ENCODE assay signal across 8 mouse cellular contexts in the genomic region with DNA sequence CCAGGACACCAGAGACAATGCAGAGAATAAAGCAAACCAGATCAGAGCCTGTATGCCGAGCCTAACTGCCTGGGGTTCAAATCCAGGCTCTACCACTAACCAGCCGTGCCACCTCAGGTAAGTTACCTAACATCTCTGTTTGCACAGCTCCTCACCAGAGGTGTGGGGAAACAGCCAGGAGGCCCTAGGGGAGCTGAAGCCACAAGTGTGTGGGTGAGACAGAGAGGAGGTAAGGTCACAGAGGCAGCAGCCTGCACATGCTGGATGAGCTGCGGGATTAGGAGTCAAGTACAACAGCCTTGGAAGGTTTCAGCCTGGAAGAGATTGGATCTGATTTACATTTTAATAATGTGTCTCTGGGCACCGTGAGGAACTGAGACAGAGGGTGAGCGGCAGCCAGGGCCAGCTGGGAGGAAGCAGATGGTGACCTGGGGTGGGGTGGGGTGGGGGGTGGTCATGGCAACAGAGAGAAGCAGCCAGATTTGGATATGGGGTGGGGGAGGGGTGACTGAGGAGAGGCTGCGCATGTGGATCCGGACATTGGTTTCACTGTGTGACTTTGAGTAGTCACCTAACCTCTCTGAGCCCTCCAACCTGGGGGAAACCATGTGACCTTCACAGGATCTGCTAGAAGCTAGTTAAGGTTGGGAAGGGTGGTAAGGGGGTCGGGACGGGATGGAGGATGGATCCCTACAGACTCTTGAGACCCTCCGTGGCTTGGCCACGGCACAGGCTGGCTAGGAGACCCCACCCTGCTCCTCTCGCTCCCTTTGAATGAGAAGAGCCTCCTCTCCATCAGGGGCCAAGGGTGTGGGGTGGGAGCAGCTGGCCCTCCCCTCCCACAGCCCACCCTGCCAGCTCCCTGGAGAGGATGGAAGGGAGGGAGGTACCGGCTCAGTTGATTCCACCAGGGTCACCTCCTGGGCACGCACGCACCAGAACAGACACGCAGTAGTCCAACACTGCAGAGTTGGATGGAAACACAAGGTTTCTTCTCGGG. TPM values are rescaled to one million over a fixed set of nuclear protein-coding genes. Genes with fewer than 3 reads are reported as not detected.
DNase-seq lines count a peak whose midpoint lies in the region; ATAC-seq and TF ChIP-seq lines count a peak whose summit lies in the region.
"Had no signal": no experiment of that assay in that cellular context is flagged by ENCODE, and none has a peak within 500 bp of the region (broad histone marks: within the 10 kb centered on the region; RNA-seq: fewer than 3 reads in every experiment).

No protein-coding gene starts in this region.

- no peaks in the 10 kb centered on the region for H3K27me3 ChIP-seq in ES-Bruce4 (ENCODE audit: control insufficient read depth, insufficient read depth, low read length, poor library complexity, severe bottlenecking)
- no peaks in the 10 kb centered on the region; the same call in 1 of the 2 replicates for H3K27me3 ChIP-seq in forebrain, embryonic 12.5 days
- no peaks in the 10 kb centered on the region; the same call in 1 of the 2 replicates for H3K27me3 ChIP-seq in midbrain, embryonic 11.5 days (ENCODE audit: control insufficient read depth, insufficient read depth, low read length)
- H3K27me3 ChIP-seq in heart, embryonic 10.5 days (ENCODE audit: insufficient read depth, poor library complexity, severe bottlenecking) = peaks cover 69% of the 10 kb centered on the region

- WGBS in forebrain, embryonic 12.5 days = 59% methylated on average over 17 of the region's 17 CpGs
- WGBS in midbrain, embryonic 11.5 days = 43% methylated on average over 17 of the region's 17 CpGs
- WGBS in heart, embryonic 10.5 days = 58% methylated on average over 17 of the region's 17 CpGs

- H3K36me3 ChIP-seq in ES-Bruce4 (ENCODE audit: control insufficient read depth, insufficient read depth, low read length, poor library complexity, severe bottlenecking) = no peaks in the 10 kb centered on the region
- H3K36me3 ChIP-seq in forebrain, embryonic 12.5 days (replicated peaks) = no peaks in the 10 kb centered on the region
- no peaks in the 10 kb centered on the region for H3K36me3 ChIP-seq in midbrain, embryonic 11.5 days (ENCODE audit: control insufficient read depth, insufficient read depth, low read length)
- no peaks in the 10 kb centered on the region for H3K36me3 ChIP-seq in heart, embryonic 10.5 days

- DNase-seq in brain, adult 2 months (ENCODE audit: low read depth, low spot score) = peak; percentile 79
- DNase-seq in midbrain, embryonic 11.5 days (ENCODE audit: low spot score, missing footprints) = peak; percentile 93
- no peak for DNase-seq in heart, embryonic 10.5 days (ENCODE audit: low spot score)
- no peak for DNase-seq in gastrocnemius, postnatal 10 days
- DNase-seq in right cerebral cortex, adult 2 months (ENCODE audit: low spot score in 2 of 2) = no peak

- H3K4me3 ChIP-seq in ES-Bruce4 (ENCODE audit: low read depth, low read length) = no peak overlapping the region
- H3K4me3 ChIP-seq in forebrain, embryonic 12.5 days (replicated peaks) = no peak overlapping the region
- H3K4me3 ChIP-seq in midbrain, embryonic 11.5 days (ENCODE audit: low read depth, low read length) = no peak overlapping the region
- no peak overlapping the region for H3K4me3 ChIP-seq in heart, embryonic 10.5 days

- H3K27ac ChIP-seq in ES-Bruce4 (ENCODE audit: insufficient read depth, low read length) = peak overlapping the region; percentile 4
- peak overlapping the region; percentile 89 for H3K27ac ChIP-seq in forebrain, embryonic 12.5 days
- H3K27ac ChIP-seq in midbrain, embryonic 11.5 days (ENCODE audit: low read depth, low read length) = peak overlapping the region; percentile 85
- H3K27ac ChIP-seq in heart, embryonic 10.5 days = no peak overlapping the region

- no peak for TF ChIP-seq POLR2A in ES-Bruce4 (IDR thresholded peaks at IDR 0.05; ENCODE audit: insufficient read depth, low read length)

- peak; percentile 59 for ATAC-seq in forebrain, embryonic 12.5 days (ENCODE audit: low FRiP score)
- ATAC-seq in midbrain, embryonic 11.5 days (ENCODE audit: low FRiP score) = peak; percentile 86

- no peaks in the 10 kb centered on the region for H3K9me3 ChIP-seq in ES-Bruce4 (replicated peaks; ENCODE audit: control insufficient read depth, insufficient read depth, low read length, poor library complexity, severe bottlenecking)
- H3K9me3 ChIP-seq in forebrain, embryonic 12.5 days = no peaks in the 10 kb centered on the region
- H3K9me3 ChIP-seq in midbrain, embryonic 11.5 days (ENCODE audit: control insufficient read depth, low read length) = no peaks in the 10 kb centered on the region
- H3K9me3 ChIP-seq in heart, embryonic 10.5 days = no peaks in the 10 kb centered on the region

- H3K4me1 ChIP-seq in ES-Bruce4 (ENCODE audit: control insufficient read depth, insufficient read depth, low read length) = peaks cover 5% of the 10 kb centered on the region
- peaks cover 81% of the 10 kb centered on the region for H3K4me1 ChIP-seq in forebrain, embryonic 12.5 days
- peaks cover 53% of the 10 kb centered on the region for H3K4me1 ChIP-seq in midbrain, embryonic 11.5 days (ENCODE audit: control insufficient read depth, insufficient read depth, low read length)
- H3K4me1 ChIP-seq in heart, embryonic 10.5 days = peaks cover 8% of the 10 kb centered on the region; the same call in 1 of the 2 replicates

- no peak overlapping the region for H3K9ac ChIP-seq in ES-Bruce4 (ENCODE audit: low read depth, poor library complexity, severe bottlenecking)
- no peak overlapping the region for H3K9ac ChIP-seq in forebrain, embryonic 12.5 days
- no peak overlapping the region for H3K9ac ChIP-seq in midbrain, embryonic 11.5 days (ENCODE audit: low read length)

- no peak for TF ChIP-seq CTCF in ES-Bruce4 (IDR thresholded peaks at IDR 0.05; ENCODE audit: low read depth, low read length)

- TF ChIP-seq EP300 in ES-Bruce4 (IDR thresholded peaks at IDR 0.05; ENCODE audit: insufficient read depth, low read depth, low read length) = peak; percentile 48; the same call in 1 of the 2 replicates

- 0 out of 2 replicates have a peak overlapping the region, but pooled peaks have one; percentile 13 for H3K4me2 ChIP-seq in forebrain, embryonic 12.5 days
- no peak overlapping the region for H3K4me2 ChIP-seq in midbrain, embryonic 11.5 days

RNA-seq across cellular contexts. Expression of a gene that starts 27.4 kb away (rescaled TPM):
- polyA plus RNA-seq in ES-Bruce4 (2011; ENCODE audit: insufficient read depth, insufficient read length, low read depth, missing spikeins) = 0.40 and 0.79 TPM in 2 replicates
- 21.7 and 22.8 TPM in 2 replicates for polyA plus RNA-seq in forebrain, embryonic 12.5 days (2016; fragmentation: Nextera tagmentation; extraction: Ambion mirVana)
- polyA plus RNA-seq in midbrain, embryonic 11.5 days (2014; fragmentation: Nextera tagmentation; extraction: Ambion mirVana) = 15.2 and 16.5 TPM in 2 replicates
- 0.16 and 0.68 TPM in 2 replicates for polyA plus RNA-seq in heart, embryonic 10.5 days (2016; fragmentation: Nextera tagmentation; extraction: Ambion mirVana)
- total RNA-seq in gastrocnemius, postnatal 10 days (2021) = under 1 TPM; 0.12 to 0.29 TPM
- polyA plus RNA-seq: liver, embryonic 16.5 days had no signal

Comparison
In these comparisons a context has a peak if more than half of its experiments do, and no peak if none do; other contexts are left out.
1. DNase-seq: peak in brain, adult 2 months (single experiment) and midbrain, embryonic 11.5 days (single experiment); none in heart, embryonic 10.5 days (single experiment), gastrocnemius, postnatal 10 days (single experiment) and right cerebral cortex, adult 2 months (0 of 2).